Mouse (Mus musculus): ENCODE results near the gene Eif4g1.

Gene Eif4g1

DNA sequence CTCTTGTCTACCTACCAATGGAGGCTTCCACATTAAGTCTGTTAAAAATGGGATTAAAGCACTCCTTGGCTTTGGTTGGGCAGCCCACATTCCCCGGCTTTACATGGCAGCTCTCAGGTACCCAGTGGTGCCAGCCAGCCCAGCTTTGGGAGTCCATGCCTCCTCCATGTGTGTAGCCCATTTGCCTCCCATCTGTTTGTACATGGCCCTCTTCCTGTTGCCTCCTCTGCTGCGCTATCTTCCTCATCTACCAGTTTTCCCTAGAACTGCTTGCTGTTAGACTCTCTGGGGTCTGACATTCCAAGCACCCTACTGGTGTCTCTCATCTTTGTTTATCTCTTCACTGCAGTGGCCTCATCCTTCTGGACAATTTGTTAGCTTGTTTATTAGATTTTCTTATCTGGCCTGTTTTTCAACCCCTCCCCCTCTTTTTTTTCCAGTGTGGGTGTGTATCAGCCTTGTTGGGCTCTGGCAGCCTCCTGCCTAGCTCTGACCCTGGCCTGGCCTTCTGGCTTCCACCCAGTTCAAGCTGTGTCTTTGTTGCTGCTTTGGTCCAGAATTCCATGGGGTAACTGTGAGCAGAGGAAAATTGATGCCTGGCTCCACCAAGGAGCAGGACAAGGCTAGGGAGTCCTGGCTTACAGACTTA lies 38.4 kb downstream of the Eif4g1 start:
- no peak for DNase-seq (ENCODE audit: low spot score in 2 of 2)

DNA sequence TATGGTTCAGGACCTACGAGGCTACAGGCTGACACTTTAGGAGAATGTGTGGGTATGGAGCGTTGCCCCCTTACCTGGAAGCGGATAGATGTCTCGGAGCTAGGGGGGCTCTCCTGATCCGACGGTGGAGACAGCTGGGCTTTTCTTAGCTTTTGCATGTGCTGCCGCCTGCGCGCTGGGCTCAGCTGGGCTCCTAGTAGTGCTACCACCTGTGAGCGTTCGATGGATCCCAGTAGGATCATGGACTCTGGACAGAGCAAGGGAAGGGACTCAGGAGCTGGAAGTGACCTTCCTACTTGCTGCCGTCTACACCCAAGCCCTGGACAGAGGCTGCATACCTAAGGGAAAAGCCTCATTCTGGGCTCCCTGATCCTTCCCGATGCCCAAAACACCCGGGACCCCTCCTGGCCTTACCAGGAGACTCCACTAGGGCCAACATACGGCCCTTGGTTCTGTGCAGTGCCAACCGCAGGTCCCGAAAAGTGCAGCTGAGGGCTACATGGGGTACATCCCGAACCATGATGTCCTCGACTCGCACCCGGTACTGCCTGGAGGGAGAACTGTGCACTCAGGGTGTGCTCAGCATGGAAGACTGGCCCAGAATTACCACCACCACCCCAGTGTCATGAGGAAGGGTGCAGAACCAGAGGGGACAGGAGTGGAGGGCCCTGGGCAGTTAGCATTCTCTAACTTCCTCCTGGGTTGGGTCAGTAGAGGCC lies 40.3 kb downstream of the Eif4g1 start:
- DNase-seq (ENCODE audit: low spot score in 2 of 2) = no peak

DNA sequence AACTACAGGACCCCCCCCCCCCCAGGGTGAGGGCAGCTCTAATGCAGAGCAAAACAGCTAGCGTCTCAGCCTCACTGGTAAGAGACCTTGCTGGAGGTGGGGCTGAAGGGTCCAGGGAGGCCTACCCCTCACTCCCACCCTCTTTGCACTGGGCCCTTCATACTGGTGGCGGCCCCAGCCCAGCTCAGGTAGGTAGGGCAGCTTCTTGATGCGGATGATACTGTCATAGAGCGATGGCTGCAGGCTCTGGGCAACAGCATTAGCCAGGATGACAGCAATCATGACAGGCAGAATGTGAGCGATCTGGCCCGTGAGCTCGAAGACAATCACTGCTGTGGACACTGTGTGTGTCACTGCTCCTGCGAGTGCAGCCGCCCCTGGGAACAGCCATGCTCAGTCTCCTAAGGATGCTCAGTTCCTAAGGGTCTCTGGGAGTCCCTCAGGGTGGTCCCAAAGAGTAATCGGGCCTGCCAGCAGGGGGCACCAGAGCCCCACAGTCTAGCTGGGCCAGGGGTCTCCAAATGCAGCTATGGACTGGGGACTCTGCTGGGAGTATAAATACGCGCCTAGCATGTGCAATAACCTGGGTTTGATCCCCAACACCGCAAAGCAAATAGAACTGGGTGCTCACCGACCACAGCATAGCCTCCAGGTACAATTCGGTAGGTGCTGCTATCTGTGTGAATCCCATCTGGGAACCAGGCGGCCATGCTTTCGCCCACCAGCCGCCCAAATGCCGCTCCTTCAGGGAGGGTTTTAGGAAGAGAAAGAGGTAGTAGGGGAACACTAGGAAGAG lies 41.0 kb downstream of the Eif4g1 start:
- no peak for DNase-seq (ENCODE audit: low spot score in 2 of 2)

DNA sequence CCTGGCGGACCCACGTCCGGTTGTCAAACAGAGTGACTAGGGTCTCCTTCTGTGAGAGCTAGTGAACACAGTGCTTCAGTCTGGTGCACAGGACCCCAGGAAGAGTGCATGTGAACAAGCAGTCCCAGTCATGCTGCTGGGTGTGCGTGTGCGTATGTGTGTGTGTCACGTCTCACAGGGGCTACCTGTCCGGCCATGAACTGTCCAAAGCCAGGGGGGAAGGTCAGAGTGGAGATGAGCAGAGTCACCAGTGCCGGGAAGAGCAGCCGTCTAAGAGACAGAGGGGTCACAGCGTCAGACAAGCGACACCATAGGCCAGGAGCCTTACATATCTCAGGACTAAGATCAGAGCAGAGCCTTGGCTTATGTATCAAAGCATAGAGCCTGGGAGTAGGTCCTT lies 42.3 kb downstream of the Eif4g1 start:
- no peak for DNase-seq (ENCODE audit: low spot score in 2 of 2)

DNA sequence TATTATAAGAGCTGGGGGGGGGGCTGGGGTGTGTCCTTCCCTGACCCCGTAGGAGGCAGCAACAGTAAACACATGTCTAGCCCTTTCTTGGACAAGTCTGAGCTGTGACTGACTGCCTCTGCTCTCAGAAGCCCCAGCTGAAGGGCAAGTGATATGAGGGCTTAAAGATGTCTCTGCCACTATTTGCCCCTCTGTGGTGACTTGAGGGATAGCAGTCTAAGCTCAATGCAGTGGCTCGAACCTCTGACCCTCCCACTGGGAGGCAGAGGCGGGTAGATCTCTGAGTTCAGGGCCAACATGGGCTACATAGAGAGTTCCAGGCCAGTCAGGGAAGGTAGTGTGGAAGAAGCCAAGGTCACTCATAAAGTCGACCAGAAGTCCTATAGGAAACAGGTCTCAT lies 42.7 kb downstream of the Eif4g1 start:
- no peak for DNase-seq (ENCODE audit: low spot score in 2 of 2)

DNA sequence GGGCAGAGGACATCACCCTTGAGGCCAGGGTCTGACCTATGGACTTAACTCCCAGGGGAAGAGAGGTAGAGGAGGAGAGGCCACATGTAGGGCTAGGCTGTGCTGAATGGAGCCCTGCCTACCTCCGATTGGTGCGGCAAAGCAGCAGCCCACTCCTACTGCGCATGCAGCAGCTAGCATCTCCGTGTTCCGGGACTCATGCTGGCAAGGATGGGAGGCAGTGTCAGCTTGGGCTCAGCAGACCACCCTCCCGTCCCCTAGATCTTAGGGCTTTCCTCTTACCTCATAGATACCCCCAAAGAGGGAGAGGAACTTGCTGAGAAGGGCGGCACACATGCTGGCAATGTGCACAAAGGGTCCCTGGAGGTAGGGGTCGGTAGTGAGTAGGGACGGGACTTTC lies 44.1 kb downstream of the Eif4g1 start:
- DNase-seq (ENCODE audit: low spot score in 2 of 2) = no peak

DNA sequence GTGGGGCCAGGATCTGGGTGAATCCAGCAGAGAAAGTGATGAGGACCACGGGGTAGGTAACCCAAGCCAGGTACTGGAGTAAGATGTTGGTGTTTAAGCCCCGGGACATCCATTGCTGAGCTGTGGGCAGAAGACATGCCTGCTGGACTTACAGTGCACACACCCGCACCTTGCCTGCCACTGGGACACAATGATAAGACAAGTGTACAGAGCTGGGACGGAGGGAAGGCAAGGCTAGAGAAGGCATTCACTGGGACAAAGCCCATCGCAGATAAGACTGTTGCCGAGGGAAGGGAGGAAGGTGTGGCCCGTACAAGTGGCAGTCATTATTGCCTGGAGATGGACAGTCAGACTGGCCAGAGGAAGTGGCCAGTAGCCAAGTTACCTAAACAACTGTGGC lies 44.8 kb downstream of the Eif4g1 start:
- DNase-seq (ENCODE audit: low spot score in 2 of 2) = no peak

DNA sequence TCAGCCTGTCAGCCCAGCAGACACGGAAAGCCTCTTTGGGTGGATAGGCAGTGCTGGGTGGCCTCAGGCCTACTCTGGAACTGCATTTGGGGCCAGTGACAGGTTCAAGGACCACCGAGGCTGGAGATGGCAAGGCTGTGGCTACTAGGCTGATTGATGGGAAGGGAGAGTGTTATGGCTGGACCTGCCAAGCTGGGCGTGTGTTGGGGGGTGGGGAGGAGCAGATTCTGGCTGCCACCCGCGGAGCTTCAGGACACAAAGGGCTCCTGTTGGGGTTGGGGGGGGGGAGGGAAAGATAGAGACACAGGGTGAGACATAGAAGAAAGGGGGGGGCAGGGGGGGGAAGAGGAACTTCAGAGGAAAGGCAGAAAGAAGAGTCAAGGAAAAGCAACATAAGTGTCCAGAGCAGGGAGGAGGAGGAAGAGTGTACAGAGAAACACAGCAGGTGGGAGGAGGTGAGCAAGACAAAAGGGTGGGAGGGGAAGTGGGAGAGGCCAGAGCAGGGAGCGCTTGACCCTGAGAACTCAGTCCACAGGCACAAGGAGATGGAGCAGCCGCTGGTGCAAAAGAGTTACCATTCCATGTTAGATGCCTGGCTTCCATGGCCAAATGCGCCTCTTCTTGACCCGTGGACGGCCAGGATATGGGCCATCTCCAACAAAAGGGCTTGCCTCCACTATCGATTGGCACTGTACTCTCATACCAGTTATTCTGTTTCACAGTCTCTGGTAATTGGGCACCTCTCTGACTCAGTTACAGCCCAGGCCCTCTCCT lies 46.4 kb downstream of the Eif4g1 start:
- DNase-seq (ENCODE audit: low spot score in 2 of 2) = no peak

DNA sequence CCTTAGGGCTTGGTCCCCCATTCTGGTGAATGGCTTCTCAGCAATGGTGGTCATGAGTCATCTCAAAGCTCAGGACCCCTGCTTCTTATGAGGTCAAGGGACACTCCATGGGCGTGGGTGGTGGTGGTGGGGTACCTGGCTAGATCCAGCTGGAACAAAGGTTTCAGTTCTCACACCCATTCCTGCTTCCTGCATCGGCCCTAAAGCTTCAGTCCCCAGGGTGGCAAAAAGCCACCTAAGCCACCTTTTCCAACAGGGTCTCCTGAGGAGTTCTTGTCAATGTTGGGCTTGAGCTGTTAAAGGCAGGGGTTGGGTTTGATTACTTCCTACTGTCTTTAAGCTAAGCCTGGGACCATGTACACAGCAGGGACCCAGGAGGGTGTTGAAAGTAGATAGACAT lies 47.0 kb downstream of the Eif4g1 start:
- DNase-seq (ENCODE audit: low spot score in 2 of 2) = no peak

DNA sequence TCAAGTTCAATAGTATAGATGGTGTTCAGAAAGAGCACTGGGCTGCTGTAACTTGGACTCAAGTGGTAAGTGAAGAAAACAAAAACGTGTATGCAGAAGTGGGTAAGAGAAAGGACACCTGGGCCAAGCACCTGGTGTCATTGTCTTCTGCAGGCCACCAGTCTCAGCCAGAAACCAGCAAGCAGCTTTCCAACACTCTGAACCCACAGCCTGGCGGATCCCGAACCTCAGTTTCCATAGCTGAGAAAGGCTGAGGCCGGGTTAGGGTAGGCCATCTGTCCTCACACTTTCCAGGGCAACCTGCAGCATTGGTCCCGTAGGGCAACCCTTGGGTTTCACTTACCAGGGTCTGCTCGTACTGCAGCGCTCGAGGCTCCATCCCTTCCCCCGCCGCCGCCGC lies 47.5 kb downstream of the Eif4g1 start:
- no peak for DNase-seq (ENCODE audit: low spot score in 2 of 2)

DNA sequence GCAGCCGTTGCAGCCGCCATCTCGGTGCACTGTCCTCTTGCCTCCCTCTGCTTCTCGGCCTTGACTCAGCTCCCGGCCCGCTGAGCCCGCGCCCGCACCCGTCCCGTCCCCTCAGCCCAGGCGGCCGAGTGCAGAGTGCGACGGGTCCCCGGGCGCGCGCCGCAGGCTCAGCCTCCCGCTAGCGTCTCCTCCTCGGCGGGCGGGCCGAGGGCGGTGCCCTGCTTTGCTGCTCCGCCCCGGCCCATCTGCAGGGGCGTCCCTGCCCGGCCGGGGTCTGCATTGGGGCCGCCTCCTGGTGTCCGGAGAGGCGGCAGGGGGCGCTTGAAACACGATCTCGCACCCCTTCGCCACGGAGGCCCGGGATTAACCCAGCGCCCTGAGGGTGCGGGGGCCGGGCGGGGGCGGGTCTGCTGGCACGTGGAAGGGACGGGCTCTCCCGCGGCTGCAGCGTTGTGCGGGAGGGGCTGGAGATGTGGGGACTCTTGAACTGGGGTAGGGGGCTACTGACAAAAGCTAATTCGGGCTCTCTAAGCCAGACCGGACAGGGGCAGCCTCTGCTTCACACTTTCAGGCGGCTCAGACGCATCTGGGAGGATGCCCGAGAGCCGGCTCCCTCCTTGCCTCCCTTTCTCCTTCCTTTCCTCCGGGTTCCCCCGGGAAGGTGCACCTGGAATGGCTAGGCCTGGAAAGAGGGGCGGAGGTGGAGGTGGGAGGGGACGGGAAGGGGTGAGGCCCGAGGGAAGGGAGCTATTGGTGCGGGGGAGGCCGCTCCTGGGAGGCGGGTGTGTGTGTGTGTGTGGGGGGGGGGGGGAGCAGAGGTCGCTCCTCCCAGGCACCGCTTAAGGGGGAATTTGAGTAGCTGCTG lies 48.1 kb downstream of the Eif4g1 start:
- DNase-seq (ENCODE audit: low spot score in 2 of 2) = peak in 1 of 2 experiments; percentile 73

DNA sequence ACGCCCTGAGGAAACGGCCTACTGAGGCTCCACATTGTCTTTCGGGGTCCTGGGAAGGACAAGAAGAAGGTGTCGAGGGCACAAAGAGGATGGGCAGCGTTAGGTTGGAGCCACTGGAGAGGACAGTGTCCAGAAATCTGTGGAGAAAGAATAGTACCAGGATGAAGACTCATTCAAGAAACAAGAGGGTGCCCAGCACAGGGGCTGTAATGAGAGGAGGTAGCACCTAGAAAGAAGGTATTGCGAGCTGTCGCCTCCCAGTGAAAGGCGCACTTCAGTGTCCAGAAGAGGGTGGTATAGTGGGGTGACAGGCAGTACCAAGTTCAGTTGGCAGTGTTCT lies 48.7 kb downstream of the Eif4g1 start:
- no peak for DNase-seq (ENCODE audit: low spot score in 2 of 2)

DNA sequence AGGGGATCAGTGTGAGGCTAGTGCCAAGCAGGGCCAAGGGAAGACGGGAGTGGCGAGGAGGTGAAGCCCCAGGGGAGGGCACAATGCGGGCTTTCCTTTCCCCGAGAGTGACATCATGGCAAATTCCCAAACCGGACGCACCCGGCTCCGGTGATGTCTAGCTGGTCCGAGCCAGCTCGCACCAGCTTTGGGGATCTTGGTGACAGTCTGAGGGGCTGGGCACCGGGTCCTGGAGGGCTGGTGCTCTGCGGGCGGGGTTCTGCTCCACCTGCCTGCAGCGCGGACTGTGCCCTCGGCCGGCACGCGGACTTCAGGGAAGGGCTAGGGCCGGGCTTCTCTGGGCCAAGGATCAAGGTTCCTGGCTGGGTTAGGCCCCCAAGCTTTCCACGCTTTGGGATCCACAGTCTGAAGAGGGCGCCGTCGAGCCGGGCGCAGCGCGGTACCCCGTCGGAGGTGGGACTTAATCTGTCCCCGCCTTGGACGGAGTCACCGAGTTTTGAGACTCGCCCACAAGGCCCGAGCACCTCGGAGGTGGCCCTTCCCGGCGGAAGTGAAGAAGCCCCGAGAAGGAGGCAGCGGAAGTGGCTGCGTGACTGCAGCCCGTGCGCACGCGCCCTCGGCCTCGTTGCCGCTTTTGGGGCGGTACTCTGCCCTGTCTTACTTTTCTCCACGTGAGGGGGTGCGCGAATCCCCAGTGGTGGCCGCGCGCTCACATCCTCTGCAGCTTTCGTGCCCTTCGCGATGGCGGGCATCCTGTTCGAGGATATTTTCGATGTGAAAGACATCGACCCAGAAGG lies 49.3 kb downstream of the Eif4g1 start, which contains the start of the genes Polr2h and Clcn2:
TSS of gene Polr2h (plus strand) at position 485 of the 797 bp plus-strand sequence.
TSS of gene Clcn2 (minus strand) at position 566 of the 797 bp plus-strand sequence.
- DNase-seq (ENCODE audit: low spot score in 2 of 2) = peak; percentile 95 to 98

DNA sequence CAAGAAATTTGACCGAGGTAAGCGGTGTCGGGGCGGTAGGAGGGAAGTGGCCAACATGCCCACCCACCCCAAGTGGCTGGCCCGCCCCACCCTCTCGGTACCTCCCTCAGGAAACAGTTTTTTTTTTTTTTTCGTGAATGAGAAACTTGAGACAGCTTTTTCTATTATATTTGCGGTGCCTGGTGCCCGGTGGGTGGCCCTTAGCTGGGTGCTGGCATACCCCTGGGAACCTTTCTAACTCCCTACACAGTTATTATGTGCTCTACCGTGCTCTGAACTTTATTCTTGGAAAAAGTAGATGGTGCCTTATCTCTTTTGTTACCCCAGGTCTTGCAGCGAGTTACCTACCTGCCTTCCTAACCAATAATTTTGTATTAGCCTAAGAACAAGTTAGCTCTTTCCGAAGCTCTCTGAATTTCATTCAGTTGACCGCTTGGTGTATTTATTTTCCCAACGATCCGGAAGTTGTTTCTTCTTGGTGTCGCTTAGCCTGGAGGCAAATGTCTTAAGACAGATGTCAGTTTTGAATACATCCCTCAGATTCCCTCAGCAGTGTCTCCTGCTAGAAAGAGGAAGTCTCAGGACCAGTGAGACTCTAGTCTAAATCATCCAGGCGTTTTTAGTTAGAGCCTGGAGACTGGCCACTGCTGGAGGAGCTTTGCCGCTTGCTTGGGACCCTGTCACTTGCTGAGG lies 50.0 kb downstream of the Eif4g1 start:
- DNase-seq (ENCODE audit: low spot score in 2 of 2) = no peak

DNA sequence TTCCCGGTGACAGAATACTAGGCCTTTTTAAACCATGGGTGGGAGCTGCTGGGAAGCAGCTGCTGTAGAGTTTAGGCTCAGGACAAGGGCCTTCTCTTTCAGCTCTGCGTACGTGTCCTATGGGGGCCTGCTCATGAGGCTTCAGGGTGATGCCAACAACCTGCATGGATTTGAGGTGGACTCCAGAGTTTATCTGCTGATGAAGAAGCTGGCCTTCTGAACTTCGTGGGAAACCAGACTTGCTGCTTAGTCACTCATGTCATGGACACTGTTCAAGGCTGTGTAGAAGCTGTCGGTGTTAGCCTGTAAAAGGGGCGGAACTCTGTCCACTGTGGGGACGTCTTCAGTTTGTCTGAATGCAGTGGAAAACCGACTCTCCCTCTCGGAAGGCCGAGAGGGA lies 53.7 kb downstream of the Eif4g1 start:
- DNase-seq (ENCODE audit: low spot score in 2 of 2) = no peak

DNA sequence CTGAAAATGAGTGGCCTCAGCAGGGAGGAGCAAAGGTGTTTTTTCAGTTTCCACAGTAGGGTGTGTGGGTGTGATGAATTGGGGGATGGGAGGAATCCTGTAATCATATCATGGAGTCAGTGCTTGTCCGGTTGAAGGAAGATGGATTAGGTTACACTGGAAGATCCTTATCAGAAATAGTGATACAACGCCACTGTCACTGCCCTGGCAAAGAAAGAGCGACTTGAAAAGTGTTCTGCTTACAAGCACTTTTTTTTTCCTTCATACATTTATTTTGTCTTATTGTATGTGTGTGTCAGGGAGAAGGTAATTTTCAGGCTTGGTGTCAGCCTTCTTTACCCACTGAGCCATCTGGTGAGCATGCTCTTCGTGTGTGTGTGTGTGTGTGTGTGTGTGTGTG lies 54.6 kb downstream of the Eif4g1 start:
- DNase-seq (ENCODE audit: low spot score in 2 of 2) = no peak

DNA sequence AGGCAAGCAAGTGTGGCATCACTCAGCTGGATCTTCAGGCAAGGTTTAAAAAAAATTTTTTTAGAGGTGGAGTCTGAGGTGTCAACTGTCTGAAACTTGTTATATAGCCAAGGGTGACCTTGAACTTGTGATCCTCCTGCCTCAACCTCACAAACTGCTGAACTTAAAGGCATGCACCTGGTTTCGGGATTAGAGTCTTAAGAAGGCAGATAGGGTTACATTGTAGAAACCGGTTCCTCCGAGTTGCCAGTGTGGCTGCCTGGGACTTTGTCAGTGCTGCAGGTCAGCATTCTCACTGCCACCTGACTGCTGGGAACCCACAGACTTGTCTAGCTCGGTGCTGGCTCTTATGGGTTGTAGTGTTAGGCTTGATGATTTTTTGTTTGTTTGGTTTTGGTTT lies 55.1 kb downstream of the Eif4g1 start:
- DNase-seq (ENCODE audit: low spot score in 2 of 2) = no peak

DNA sequence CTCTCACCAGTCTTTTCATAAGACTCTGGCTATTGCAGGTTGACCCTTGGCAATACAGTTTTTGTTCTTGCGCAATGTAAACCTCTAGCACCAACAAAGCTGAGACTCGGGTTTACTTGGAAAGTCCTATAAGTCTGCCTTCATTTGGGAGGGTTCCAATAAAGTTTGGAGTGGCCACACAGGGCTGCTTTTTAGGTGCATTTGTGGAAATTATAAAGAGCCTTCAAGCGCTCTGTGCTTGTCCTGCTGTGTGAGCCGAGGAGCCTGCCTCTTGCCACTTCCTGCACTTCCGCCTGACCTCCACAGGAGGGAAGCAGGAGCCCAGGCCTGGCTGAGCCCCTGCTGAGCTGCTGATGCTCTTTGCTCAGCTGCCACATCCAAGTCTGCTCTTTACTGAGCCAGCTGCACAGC lies 56.2 kb downstream of the Eif4g1 start:
- DNase-seq (ENCODE audit: low spot score in 2 of 2) = no peak

DNA sequence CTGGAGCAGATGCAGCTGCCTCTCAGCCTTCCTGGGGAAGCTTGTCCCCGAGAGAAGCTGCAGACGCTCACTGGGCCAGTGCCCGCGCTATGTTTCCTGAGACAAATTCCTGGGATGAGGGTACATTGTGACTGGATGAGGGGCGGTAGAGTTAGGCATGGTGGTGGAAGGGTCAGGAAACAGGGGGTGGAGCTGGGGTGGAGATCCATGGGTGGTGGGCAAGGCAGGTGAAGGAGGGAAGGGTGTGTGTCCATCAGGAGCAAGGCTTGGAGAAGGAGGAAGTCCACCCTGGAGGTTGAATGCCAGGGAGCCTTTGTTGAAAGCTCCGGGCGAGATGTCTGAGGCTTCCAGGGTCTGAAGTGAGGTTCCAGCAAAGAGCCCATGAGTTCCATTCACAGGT lies 57.2 kb downstream of the Eif4g1 start:
- DNase-seq (ENCODE audit: low spot score in 2 of 2) = no peak

DNA sequence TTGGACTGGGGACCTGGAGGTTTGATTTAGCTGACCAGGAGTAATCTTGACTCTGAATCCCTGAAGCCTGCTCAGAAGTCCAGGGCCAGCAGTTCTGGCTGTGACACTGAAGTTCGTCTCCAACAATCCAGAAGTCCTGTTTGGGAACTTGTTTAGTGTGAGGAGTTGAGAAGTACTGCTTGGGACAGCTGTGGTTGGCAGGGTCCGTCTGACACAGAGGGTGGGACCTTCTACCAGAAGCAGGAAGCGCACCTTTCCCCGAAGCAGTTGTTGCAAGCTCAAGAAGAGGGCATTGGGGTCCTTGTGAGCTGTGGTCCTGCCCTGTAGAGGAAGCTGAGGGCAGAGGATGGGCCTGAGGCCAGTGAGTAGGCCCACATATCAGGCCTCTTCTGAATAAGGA lies 57.6 kb downstream of the Eif4g1 start:
- DNase-seq (ENCODE audit: low spot score in 2 of 2) = no peak
